18 mouse cellular contexts compared by ENCODE assay signal in the genomic region with DNA sequence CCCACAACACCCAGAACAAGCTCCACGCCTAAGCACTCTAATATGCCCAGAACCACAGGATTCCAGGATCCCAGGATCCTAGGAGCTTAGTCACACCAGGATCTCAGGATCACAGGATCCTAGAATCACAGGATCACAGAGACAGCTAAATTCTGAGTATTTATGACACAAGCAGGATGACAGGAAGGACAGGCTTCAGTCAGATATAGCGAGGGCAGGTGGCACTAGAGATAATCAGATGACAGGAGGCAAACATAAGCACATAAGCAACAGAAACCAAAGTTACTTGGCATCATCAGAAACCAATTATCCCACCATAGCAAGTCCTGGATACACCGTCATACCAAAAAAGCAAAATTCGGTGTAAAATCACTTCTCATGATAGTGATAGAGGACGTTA.
"Had no signal": no experiment of that assay in that cellular context is flagged by ENCODE, and none has a peak within 500 bp of the region (broad histone marks: within the 10 kb centered on the region; RNA-seq: fewer than 3 reads in every experiment).

No protein-coding gene starts in this region.

- H3K4me3 ChIP-seq: midbrain, embryonic 10.5 days; midbrain, embryonic 12.5 days; myocyte; neural tube, embryonic 13.5 days; neural tube, embryonic 15.5 days had no signal

- H3K27me3 ChIP-seq: midbrain, embryonic 12.5 days; neural tube, embryonic 13.5 days; neural tube, embryonic 15.5 days had no signal

- H3K9me3 ChIP-seq: midbrain, embryonic 10.5 days; midbrain, embryonic 12.5 days; neural tube, embryonic 13.5 days; neural tube, embryonic 15.5 days had no signal

- H3K9ac ChIP-seq: lung, embryonic 14.5 days; midbrain, embryonic 12.5 days; neural tube, embryonic 13.5 days; neural tube, embryonic 15.5 days had no signal

- H3K36me3 ChIP-seq: midbrain, embryonic 10.5 days; midbrain, embryonic 12.5 days; neural tube, embryonic 13.5 days; neural tube, embryonic 15.5 days had no signal

- DNase-seq: lung, embryonic 14.5 days; lung, postnatal 10 days; lung, postnatal 4 days; midbrain, embryonic 14.5 days; retina, postnatal 1 day; right cerebral cortex, adult 18-20 months; right cerebral cortex, postnatal 25 days; right cerebral cortex, postnatal 4 days; spleen, adult 18-20 months; thymus, adult 18-20 months; thymus, postnatal 14 days; thymus, postnatal 36 days had no signal

- H3K4me1 ChIP-seq: midbrain, embryonic 10.5 days; midbrain, embryonic 12.5 days; neural tube, embryonic 13.5 days; neural tube, embryonic 15.5 days had no signal

- H3K27ac ChIP-seq: midbrain, embryonic 10.5 days; midbrain, embryonic 12.5 days; neural tube, embryonic 13.5 days; neural tube, embryonic 15.5 days had no signal

- ATAC-seq: midbrain, embryonic 16.5 days had no signal

- H3K4me2 ChIP-seq: lung, embryonic 14.5 days; midbrain, embryonic 12.5 days; neural tube, embryonic 13.5 days; neural tube, embryonic 15.5 days had no signal
